In genomic region chr9:63149372-63149766, GRCm38 (mm10) we compare ENCODE assay signal across 9 mouse cellular contexts. TPM values are rescaled to one million over a fixed set of nuclear protein-coding genes. Genes with fewer than 3 reads are reported as not detected.
A peak's percentile ranks its signal among the peaks of the same experiment; 100 is the strongest.
DNase-seq lines count a peak whose midpoint lies in the region; ATAC-seq and TF ChIP-seq lines count a peak whose summit lies in the region.
"Had no signal": no experiment of that assay in that cellular context is flagged by ENCODE, and none has a peak within 500 bp of the region (broad histone marks: within the 10 kb centered on the region; RNA-seq: fewer than 3 reads in every experiment).

No protein-coding gene starts in this region.

- intact Hi-C loops in heart, postnatal 10 days (cut with DNase I), result no loop called here

- no peak for TF ChIP-seq EP300 in heart, postnatal 0 days (IDR thresholded peaks at IDR 0.05; ENCODE audit: low read depth)

- peaks cover 98% of the 10 kb centered on the region for H3K27me3 ChIP-seq in heart, postnatal 0 days (ENCODE audit: control insufficient read depth, insufficient read depth, low read length)
- peaks cover 99% of the 10 kb centered on the region for H3K27me3 ChIP-seq in embryonic facial prominence, embryonic 13.5 days
- H3K27me3 ChIP-seq in intestine, postnatal 0 days (replicated peaks; ENCODE audit: control insufficient read depth, insufficient read depth, low read length), result peaks cover 98% of the 10 kb centered on the region
- peaks cover 89% of the 10 kb centered on the region for H3K27me3 ChIP-seq in neural tube, embryonic 11.5 days (ENCODE audit: control insufficient read depth, insufficient read depth, low read length)

- H3K27ac ChIP-seq in heart, postnatal 0 days (ENCODE audit: low read depth), result no peak overlapping the region
- H3K27ac ChIP-seq in embryonic facial prominence, embryonic 13.5 days, result no peak overlapping the region
- H3K27ac ChIP-seq in intestine, postnatal 0 days (ENCODE audit: low read depth, low read length), result no peak overlapping the region
- H3K27ac ChIP-seq in neural tube, embryonic 11.5 days (ENCODE audit: low read depth, low read length), result 0 out of 2 replicates have a peak overlapping the region, but pooled peaks have one; percentile 27

- peak overlapping the region; percentile 71 for H3K4me2 ChIP-seq in heart, postnatal 0 days (ENCODE audit: low read depth, low read length)
- H3K4me2 ChIP-seq in embryonic facial prominence, embryonic 13.5 days, result peak overlapping the region; percentile 85
- peak overlapping the region; percentile 71 for H3K4me2 ChIP-seq in intestine, postnatal 0 days (replicated peaks; ENCODE audit: low read depth)
- H3K4me2 ChIP-seq in neural tube, embryonic 11.5 days (ENCODE audit: low read depth), result peak overlapping the region; percentile 60

- no peak for TF ChIP-seq CTCF in heart, postnatal 0 days (IDR thresholded peaks at IDR 0.05; ENCODE audit: low read depth)
- no peak for TF ChIP-seq CTCF in intestine, postnatal 0 days (IDR thresholded peaks at IDR 0.05; ENCODE audit: low read depth)

- H3K4me1 ChIP-seq in heart, postnatal 0 days (ENCODE audit: control insufficient read depth, insufficient read depth), result peaks cover 20% of the 10 kb centered on the region
- H3K4me1 ChIP-seq in embryonic facial prominence, embryonic 13.5 days, result peaks cover 53% of the 10 kb centered on the region
- H3K4me1 ChIP-seq in intestine, postnatal 0 days (replicated peaks; ENCODE audit: control insufficient read depth, insufficient read depth, low read length), result no peaks in the 10 kb centered on the region
- H3K4me1 ChIP-seq in neural tube, embryonic 11.5 days (ENCODE audit: control insufficient read depth, insufficient read depth, low read length), result peaks cover 25% of the 10 kb centered on the region

- H3K36me3 ChIP-seq in heart, postnatal 0 days (replicated peaks; ENCODE audit: control insufficient read depth, insufficient read depth, low read length), result no peaks in the 10 kb centered on the region
- no peaks in the 10 kb centered on the region for H3K36me3 ChIP-seq in embryonic facial prominence, embryonic 13.5 days
- H3K36me3 ChIP-seq in intestine, postnatal 0 days (ENCODE audit: control insufficient read depth, insufficient read depth), result no peaks in the 10 kb centered on the region
- no peaks in the 10 kb centered on the region for H3K36me3 ChIP-seq in neural tube, embryonic 11.5 days (ENCODE audit: control insufficient read depth, insufficient read depth, low read length)

- peak overlapping the region; percentile 49 for H3K4me3 ChIP-seq in heart, postnatal 0 days (ENCODE audit: low read depth, low read length)
- peak overlapping the region; percentile 51 for H3K4me3 ChIP-seq in embryonic facial prominence, embryonic 13.5 days
- peak overlapping the region; percentile 37 for H3K4me3 ChIP-seq in intestine, postnatal 0 days (ENCODE audit: low read depth, low read length)
- H3K4me3 ChIP-seq in neural tube, embryonic 11.5 days (ENCODE audit: low read depth, low read length), result peak overlapping the region; percentile 41

- H3K9me3 ChIP-seq in heart, postnatal 0 days (replicated peaks; ENCODE audit: control insufficient read depth, low read length), result no peaks in the 10 kb centered on the region
- no peaks in the 10 kb centered on the region; the same call in 1 of the 2 replicates for H3K9me3 ChIP-seq in embryonic facial prominence, embryonic 13.5 days
- 0 out of 2 replicates have a peak, but pooled peaks cover 4% of the 10 kb centered on the region for H3K9me3 ChIP-seq in intestine, postnatal 0 days (ENCODE audit: control insufficient read depth)
- no peaks in the 10 kb centered on the region for H3K9me3 ChIP-seq in neural tube, embryonic 11.5 days (ENCODE audit: control insufficient read depth, low read length)

- 4% methylated on average over 20 of the region's 20 CpGs for WGBS in heart, postnatal 0 days
- WGBS in embryonic facial prominence, embryonic 13.5 days, result under 1% methylated on average over 20 of the region's 20 CpGs
- WGBS in intestine, postnatal 0 days, result 1% methylated on average over 20 of the region's 20 CpGs
- WGBS in neural tube, embryonic 11.5 days, result 0% methylated on average over 19 of the region's 20 CpGs

- no peak for ATAC-seq in heart, postnatal 0 days (ENCODE audit: insufficient read depth, low read depth)
- ATAC-seq in embryonic facial prominence, embryonic 13.5 days (ENCODE audit: insufficient number of reproducible peaks, insufficient read depth, low FRiP score, low TSS enrichment, low read depth), result no peak
- no peak for ATAC-seq in intestine, postnatal 0 days
- ATAC-seq in neural tube, embryonic 11.5 days (ENCODE audit: insufficient read depth, low FRiP score, low TSS enrichment), result no peak; the same call in 1 of the 2 replicates

- H3K9ac ChIP-seq in heart, postnatal 0 days (replicated peaks; ENCODE audit: low read depth, low read length), result no peak overlapping the region
- H3K9ac ChIP-seq in embryonic facial prominence, embryonic 13.5 days, result no peak overlapping the region
- no peak overlapping the region for H3K9ac ChIP-seq in intestine, postnatal 0 days (ENCODE audit: low read depth, low read length)
- peak overlapping the region; percentile 52; the same call in 1 of the 2 replicates for H3K9ac ChIP-seq in neural tube, embryonic 11.5 days (ENCODE audit: low read length)

- DNase-seq in heart, postnatal 0 days (ENCODE audit: low spot score), result no peak
- no peak for DNase-seq in heart, postnatal 10 days
- DNase-seq in neural tube, embryonic 11.5 days (ENCODE audit: low spot score), result peak; percentile 29
- no peak for DNase-seq in spleen, postnatal 36 days (ENCODE audit: low spot score in 2 of 2)
- DNase-seq in cerebellum, adult 18-20 months, result no peak
- no peak for DNase-seq in layer of hippocampus, postnatal 10 days (ENCODE audit: low spot score in 2 of 2)
- DNase-seq: lung, postnatal 4 days had no signal

RNA-seq across cellular contexts. Expression of gene Skor1, which starts 0.6 kb away (rescaled TPM):
- not detected in 2 replicates for total RNA-seq in heart, postnatal 0 days (2014; rRNA removed; ENCODE audit: low replicate concordance)
- not detected in 2 replicates for polyA plus RNA-seq in heart, postnatal 0 days (2015; fragmentation: Nextera tagmentation; extraction: Ambion mirVana)
- total RNA-seq in heart, postnatal 10 days (2021), result under 1 TPM; 0.07 to 0.22 TPM
- polyA plus RNA-seq in embryonic facial prominence, embryonic 13.5 days (2015; fragmentation: Nextera tagmentation; extraction: Ambion mirVana), result 0.58 TPM in 1 of 2 replicates, not detected in the other
- polyA plus RNA-seq in intestine, postnatal 0 days (2015; fragmentation: Nextera tagmentation; extraction: Ambion mirVana), result not detected in 2 replicates
- 7.6 and 7.7 TPM in 2 replicates for polyA plus RNA-seq in neural tube, embryonic 11.5 days (2014; fragmentation: Nextera tagmentation; extraction: Ambion mirVana)
- total RNA-seq in layer of hippocampus, postnatal 10 days (2021), result under 1 TPM; 0.09 to 0.20 TPM
